Mouse (Mus musculus) MEL (cell line): Measurements from ENCODE around the gene Ccz1.

ENCODE experiments used
- CTCF ChIP-seq, 3 experiments: IDR thresholded peaks in 2 of 3; conservative IDR thresholded peaks in 1 of 3; 2 replicates each; pipeline ENCODE4 v1.5.1; 2011 to 2012; ENCODE audit warnings: low read length in 3 of 3, low read depth in 2 of 3, mild to moderate bottlenecking in 2 of 3, improper control_type of control experiment in 1 of 3, inconsistent platforms in 1 of 3, mixed read lengths in 1 of 3, moderate library complexity in 1 of 3; ENCODE audit not compliant: control insufficient read depth in 1 of 3, insufficient read depth in 1 of 3, poor library complexity in 1 of 3, severe bottlenecking in 1 of 3
- JUND ChIP-seq: IDR thresholded peaks from 2 replicates; pipeline ENCODE4 v1.6.1; 2011; ENCODE audit warnings: low read depth, mild to moderate bottlenecking, improper control_type of control experiment, low read length
- MAFK ChIP-seq: IDR thresholded peaks from 2 replicates; pipeline ENCODE4 v1.6.1; 2011; ENCODE audit warnings: low read depth, mild to moderate bottlenecking, low read length, improper control_type of control experiment, borderline replicate concordance
- MEF2A ChIP-seq: IDR thresholded peaks from 2 replicates; pipeline ENCODE4 v1.6.1; 2014; ENCODE audit warnings: low read depth, mild to moderate bottlenecking, inconsistent platforms, low read length, improper control_type of control experiment; ENCODE audit not compliant: poor library complexity, insufficient replicate concordance, severe bottlenecking; ENCODE audit errors: extremely low read depth
- MYC ChIP-seq: IDR thresholded peaks from 2 replicates; pipeline ENCODE4 v1.6.1; 2011; ENCODE audit warnings: low read depth, mild to moderate bottlenecking, low read length, improper control_type of control experiment, moderate library complexity
- POLR2A ChIP-seq, 2 experiments: IDR thresholded peaks; 2 replicates each; pipeline ENCODE4 v1.6.1; 2011 to 2012; ENCODE audit warnings: low read length in 2 of 2, mild to moderate bottlenecking in 2 of 2, control low read depth in 1 of 2, improper control_type of control experiment in 1 of 2, low read depth in 1 of 2, moderate library complexity in 1 of 2; ENCODE audit not compliant: control insufficient read depth in 1 of 2, insufficient read depth in 1 of 2, poor library complexity in 1 of 2
- SMC3 ChIP-seq: IDR thresholded peaks from 2 replicates; pipeline ENCODE4 v1.6.1; 2011; ENCODE audit warnings: low read depth, low read length, improper control_type of control experiment
- ZC3H11A ChIP-seq: IDR thresholded peaks from 2 replicates; pipeline ENCODE4 v1.6.1; 2012; ENCODE audit warnings: low read depth, mild to moderate bottlenecking, inconsistent platforms, low read length, improper control_type of control experiment

DNA sequence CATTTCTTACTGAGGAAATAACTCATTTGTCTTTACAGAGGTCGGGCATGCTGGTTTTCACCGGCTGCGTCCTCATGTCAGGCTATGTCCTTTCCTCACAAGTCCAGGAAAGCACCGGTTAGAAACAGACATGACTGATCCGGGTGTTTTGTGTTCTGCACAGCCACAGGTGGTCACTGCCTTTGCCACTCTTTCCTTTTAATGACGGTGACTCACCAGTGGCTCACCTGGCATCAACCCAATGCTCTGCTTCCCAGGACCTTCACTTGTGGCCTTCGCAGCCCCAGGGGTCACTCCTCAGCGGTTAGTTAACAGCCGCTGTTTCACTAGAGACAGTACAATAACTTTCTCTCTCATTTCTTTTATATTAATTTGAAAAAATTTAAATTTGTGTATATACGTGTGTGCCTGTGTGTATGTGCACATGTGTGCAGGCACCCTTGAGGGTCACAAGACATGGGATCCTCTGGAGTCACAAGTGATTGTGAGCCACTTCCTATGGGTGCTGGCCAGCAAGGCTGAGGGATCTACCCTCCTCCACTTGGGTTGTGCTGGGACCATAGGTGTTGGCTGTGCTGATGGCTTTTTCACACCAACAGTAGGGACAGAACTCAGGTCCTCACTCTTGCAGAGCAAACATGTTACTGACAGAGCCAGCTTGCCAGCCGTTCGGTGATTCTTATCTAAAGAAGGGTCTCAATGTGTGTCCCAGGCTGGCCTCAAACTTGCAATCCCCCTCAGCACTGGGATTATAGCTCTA lies 48.9 kb downstream of the Ccz1 start:
- TF ChIP-seq CTCF (IDR thresholded peaks at IDR 0.05 in 2 of 3, conservative IDR thresholded peaks at IDR 0.05 in 1 of 3; ENCODE audit: control insufficient read depth in 1 of 3, insufficient read depth in 1 of 3, low read depth in 2 of 3, low read length in 3 of 3, poor library complexity in 1 of 3, severe bottlenecking in 1 of 3) (no peak), SMC3 (no peak), MEF2A (no peak), JUND (no peak), MYC (no peak), ZC3H11A (no peak), POLR2A (IDR thresholded peaks at IDR 0.05; ENCODE audit: control insufficient read depth in 1 of 2, insufficient read depth in 1 of 2, low read depth in 1 of 2, low read length in 2 of 2, poor library complexity in 1 of 2) (no peak), MAFK (no peak)
